Mouse (Mus musculus) liver (tissue): ENCODE measurements around the gene Armt1.
"Not testable (repeated sequence)": the region's sequence is repeated elsewhere in the genome, so short reads cannot be mapped to it uniquely, and the experiment has no call there.

Experiments
- DNase-seq: peaks from one replicate; pipeline ENCODE4 v3.0.0-alpha.2; 2020; ENCODE audit warnings: mixed read lengths

The Armt1 gene

GRCm38 (mm10) chr10:4432123-4432931 is at the start of gene Armt1, which contains the start of gene Rmnd1:
TSS of gene Armt1 (plus strand) at chr10:4432467.
TSS of gene Rmnd1 (minus strand) at chr10:4432388.
- peak; percentile 98 for DNase-seq

DNA sequence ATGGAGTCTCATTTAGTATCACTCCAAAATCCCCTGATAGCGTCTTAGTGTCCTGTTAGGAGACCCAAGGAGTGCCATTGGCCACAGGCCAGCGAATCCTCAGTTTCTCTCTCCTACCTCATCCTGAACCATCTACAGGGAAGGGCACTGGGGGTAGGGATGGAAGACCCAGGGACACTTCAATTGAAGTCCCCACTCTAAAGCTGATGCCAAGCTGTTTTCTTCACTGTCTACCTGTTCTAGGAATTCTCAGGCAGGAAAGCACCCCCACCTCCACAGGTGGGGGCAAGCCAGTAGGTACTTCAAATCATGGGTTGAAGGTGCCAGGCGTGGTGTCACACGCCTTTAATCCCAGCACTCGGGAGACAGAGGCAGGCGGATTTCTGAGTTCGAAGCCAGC is 48.0 kb upstream of the Armt1 start:
- DNase-seq, result no peak

DNA sequence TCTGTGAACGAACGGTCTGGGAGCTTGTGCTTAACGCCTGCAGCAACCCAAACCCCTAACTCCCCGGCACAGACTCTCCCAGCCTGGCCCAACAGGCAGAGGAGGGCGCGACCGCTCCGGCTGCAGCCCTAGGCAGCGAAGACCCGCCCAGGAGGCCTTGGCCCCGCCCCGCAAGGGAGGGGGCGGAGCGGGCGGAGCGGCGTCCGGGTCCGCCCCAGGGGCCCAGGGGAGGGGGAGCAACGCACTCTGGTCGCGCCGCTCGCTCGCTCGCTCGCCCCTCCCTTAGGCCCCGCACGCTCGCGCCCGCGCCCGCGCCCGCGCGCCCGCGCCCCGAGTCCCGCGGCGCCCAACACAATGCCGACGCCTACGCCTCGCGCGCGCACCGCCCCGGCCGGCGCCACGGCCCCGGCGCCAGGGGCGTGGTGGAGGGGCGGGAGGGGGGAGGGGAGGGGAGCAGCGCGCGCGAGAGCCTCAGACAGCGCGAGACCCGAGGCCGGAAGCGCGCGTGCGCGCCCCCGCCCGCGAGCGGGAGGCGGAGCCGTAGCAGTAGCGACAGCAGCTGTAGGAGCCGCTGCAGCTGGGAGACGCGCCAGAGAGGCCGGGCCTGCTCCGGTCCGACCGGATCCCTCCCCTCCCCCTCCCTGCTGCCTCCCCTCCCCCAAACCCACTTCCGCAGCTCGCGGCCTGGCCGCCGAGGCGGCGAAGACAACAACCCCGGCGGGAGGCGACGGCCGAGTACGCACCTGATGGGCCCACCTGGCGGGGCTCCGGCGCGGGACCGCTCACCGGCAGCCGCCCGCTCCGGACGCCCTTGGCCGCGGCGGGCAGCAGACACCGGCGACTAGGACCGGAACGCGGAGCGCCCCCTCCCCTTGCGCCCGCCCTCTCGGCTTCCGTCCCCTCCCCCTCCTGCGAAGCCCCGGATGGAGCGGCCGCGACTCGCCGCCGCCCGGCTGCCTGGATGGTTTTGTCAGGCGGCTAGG is 45.4 kb upstream of the Armt1 start:
- DNase-seq, result peak; percentile 97

DNA sequence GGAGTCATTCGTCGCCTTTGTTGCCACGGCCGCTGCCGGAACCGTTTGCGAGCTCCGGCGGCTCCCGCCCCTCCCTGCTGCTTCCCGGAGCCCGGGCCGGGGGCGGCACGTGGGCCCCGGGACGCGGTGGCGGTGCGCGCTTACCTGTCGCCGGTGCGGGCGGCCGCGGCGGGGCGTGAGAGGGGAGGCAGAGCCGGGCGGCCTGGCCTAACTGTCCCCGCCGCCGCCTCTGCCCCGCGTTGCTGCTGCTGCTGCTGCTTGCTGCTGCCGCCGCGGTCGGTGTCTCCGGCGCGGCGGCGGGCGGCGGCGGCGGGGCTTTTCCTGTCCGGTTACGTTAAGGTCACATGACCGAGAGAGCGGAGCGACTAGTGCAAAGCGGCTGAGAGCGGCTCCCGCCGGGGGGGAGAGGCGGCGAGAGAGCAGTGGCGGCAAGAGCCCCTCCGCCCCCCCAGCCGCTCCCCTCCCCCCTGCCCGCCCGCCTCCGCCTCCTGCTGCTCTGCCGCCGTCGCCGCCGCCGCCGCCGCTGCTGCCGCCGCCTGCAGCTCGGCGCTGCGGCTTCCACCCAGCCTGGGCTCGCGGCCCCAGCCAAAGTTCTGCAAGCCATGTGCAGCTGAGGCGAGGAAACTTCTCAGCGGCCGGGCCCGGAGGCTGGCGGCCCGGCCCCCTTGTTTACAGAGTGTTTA is 44.4 kb upstream of the Armt1 start, which contains the start of gene Zbtb2:
TSS of gene Zbtb2 (minus strand) at position 408 of the 683 bp plus-strand sequence.
- DNase-seq, result peak; percentile 80

DNA sequence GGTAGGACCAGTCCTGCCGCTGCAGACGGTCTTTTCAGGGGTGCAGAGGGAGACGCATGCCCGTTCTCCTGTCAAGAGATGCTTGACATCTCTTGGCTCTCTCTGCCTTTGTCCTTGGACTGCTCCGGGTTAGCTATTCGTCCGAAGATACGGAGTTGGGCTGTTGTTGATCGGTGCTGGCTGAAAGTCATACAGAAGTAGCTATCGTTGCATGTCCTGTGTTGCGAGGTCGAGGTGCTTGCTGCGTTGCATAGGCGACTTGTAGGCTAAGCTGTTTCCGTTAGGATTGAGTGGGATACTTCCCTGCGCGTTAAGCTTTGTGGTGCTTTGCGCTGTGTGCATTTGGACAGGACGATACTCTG is 43.9 kb upstream of the Armt1 start:
- no peak for DNase-seq

DNA sequence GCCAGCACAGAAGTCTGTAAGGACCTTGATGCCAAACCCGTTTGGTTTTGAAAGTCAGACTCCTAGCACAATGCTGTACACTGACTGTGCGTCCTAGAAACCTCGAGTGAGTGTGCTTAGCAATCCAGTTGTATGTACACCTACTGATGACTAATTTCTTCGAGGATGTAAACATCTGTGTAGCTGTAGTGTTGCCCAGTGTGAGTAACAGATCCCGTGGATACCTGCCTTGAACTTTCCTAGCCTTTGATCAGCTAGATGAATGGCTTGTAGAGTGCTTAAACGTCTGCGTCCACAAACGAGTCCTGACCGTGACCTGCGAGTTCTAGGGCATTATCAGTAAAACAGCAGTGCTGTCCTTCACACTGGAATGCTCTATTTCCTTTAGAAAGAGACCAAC is 43.2 kb upstream of the Armt1 start:
- no peak for DNase-seq

GRCm38 (mm10) chr10:4389461-4390112 is 42.7 kb upstream of the Armt1 start:
- no peak for DNase-seq

DNA sequence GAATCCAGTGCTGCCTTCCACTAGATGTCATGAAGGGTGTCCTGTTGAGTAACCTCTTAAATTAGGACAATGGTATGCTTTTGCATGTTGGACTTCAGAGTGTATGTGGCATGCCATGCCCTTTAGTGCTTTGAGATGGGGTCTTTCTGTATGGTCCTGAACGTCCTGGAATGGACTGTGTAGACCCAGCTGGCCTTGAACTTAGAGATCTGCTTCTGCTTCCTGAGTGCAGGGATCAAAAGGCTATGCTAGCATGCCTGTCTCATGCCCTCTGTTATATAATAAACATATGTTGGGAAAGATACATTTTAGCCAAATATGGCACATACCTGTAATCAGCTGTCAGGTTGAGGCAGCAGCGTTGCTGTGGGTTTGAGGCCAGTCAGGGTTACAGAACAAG is 41.7 kb upstream of the Armt1 start:
- no peak for DNase-seq

DNA sequence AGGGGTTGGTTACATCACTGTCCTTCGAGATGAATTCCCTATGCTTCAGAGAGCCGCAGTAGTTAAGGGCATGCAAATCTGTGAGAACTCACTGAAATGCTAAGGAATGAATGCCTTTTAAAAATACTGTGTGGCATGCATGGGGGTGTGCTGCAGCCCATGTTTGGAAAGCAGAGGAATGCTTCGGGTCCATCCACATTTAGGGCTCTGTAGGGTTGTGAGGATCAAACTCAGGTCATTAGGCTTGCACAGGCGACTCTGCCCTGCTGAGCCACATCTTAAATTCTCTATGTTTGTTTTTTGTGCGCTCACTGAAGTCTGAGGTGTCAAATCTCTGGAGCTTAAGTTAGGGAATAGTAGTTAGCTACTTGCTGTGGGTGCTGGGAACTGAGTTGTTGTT is 41.2 kb upstream of the Armt1 start:
- no peak for DNase-seq

GRCm38 (mm10) chr10:4391851-4392250 is 40.4 kb upstream of the Armt1 start:
- DNase-seq, result no peak

GRCm38 (mm10) chr10:4395321-4395720 is 36.9 kb upstream of the Armt1 start:
- DNase-seq, result no peak

DNA sequence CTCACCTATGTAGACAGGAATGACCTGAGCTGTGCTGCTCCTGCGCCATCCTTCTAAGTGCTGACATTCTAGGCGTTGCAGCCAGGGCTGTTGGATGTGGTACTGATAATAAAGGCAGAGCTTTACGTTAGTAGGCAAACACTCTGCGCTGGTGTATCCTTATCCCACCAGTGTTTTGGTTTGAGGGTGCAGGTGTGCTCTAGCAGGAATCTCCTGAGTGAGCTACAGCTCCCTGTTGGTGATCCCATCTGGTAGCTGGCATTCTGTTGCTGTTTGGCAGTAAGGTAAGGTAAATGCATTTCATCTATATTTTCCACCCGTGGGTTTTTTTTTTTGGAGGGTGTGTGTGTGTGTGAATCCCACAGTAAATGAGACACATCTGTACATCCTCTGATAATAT is 34.2 kb upstream of the Armt1 start:
- DNase-seq, result no peak

GRCm38 (mm10) chr10:4404895-4405491 is 27.3 kb upstream of the Armt1 start:
- DNase-seq, result peak; percentile 32

GRCm38 (mm10) chr10:4405511-4405910 is 26.8 kb upstream of the Armt1 start:
- DNase-seq, result peak; percentile 48

DNA sequence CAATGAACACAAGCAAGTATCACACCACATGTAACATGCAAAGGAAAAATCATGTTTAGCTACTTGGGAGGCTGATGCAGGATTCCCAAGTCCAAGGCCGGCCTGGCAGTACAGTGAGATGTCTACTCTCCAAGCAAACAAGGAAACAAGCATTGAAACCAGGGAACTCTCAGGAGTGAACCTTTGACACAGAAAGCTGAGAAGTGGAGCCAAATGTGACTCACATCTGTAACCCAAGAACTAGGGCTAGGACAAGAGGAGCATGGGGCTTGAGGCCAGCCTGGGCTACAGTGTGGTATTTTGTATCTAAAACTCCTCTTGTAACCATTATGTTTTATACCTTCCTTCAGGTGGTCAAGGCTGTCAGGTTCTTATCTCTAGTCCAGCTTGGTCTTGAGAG is 25.1 kb upstream of the Armt1 start:
- no peak for DNase-seq

DNA sequence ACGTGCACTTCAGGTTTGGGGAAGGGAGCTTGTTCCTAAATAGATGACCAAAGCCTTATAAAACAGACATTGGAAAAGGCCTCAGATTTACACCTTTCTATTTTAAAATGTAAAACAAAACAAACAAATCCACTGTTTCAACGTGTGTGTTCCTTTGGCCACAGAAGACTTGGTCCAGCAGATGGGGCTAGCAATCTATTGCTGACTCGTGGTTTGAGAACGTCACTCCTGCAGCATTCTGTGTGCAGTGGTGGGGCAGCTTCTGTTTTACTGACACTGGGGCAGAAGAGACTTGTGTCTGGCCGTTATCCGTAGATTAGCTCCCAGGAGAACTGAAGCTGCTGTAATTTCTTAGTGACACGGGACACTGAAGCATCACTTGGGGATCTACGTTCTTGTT is 7.0 kb upstream of the Armt1 start:
- no peak for DNase-seq

DNA sequence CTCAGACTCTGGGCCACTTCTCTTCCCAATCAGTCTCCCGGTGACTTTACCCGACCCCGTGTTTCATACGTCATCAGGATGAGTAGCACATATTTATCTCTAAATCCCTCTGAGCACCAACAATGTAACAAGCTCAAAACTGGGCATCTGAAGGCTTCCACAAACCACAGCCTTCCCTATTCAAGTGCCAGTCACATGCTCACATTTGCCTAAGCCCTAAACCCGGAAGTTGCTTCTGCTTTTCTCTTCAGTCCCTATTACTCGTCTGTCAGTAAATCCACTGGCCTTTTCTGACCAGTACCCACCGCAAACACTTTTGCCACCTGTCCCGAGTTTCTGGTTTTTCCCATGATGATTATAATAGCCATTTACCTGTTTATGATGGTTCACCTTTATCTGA is 1.9 kb upstream of the Armt1 start:
- no peak for DNase-seq

GRCm38 (mm10) chr10:4430826-4431225 is 1.4 kb upstream of the Armt1 start:
- no peak for DNase-seq

GRCm38 (mm10) chr10:4431746-4432122 is 533 bp upstream of the Armt1 start:
- no peak for DNase-seq

GRCm38 (mm10) chr10:4432996-4433755 is 909 bp downstream of the Armt1 start:
- peak; percentile 46 for DNase-seq

GRCm38 (mm10) chr10:4433871-4434270 is 1.6 kb downstream of the Armt1 start:
- DNase-seq, result not testable (repeated sequence)
